In the genomic region with DNA sequence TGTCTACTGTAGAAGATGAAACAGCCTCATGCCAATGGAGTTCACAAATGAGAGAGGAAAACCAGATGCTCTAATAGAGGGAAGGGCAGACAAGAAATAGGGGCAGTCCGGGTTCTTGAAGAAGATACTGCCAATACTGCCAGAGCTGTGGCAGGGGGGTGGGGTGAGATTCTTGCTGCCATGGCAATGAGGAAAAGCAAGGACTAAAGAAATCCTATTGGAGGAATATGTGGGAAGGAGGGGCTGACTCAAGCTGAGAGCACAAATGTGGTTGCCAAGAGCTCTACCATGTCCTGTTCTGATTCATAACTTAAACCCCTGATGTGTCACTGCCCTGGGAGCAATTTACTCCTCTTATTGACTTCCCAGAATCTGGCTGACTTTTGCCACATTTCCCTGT, we compare ENCODE assay signal across 12 mouse cellular contexts.
DNase-seq lines count a peak whose midpoint lies in the region; ATAC-seq lines count a peak whose summit lies in the region.
"Had no signal": no experiment of that assay in that cellular context is flagged by ENCODE, and none has a peak within 500 bp of the region (broad histone marks: within the 10 kb centered on the region; RNA-seq: fewer than 3 reads in every experiment).

No protein-coding gene starts in this region.

- DNase-seq in frontal cortex, postnatal 14 days (ENCODE audit: low spot score in 2 of 2), result no peak
- DNase-seq in neural tube, embryonic 10.5 days (ENCODE audit: extremely low spot score, low spot score), result no peak
- DNase-seq in embryonic facial prominence, embryonic 10.5 days (ENCODE audit: low spot score), result peak; percentile 10
- DNase-seq: adrenal gland, postnatal 25 days; gastrocnemius, postnatal 25 days; lung, adult 18-20 months had no signal

- WGBS in neural tube, embryonic 14.5 days, result 20% methylated on average over 1 of the region's 1 CpGs
- WGBS in embryonic facial prominence, embryonic 10.5 days, result 60% methylated on average over 1 of the region's 1 CpGs

- no peaks in the 10 kb centered on the region for H3K9me3 ChIP-seq in neural tube, embryonic 14.5 days (ENCODE audit: control insufficient read depth, low read length)
- H3K9me3 ChIP-seq in embryonic facial prominence, embryonic 10.5 days, result no peaks in the 10 kb centered on the region
- H3K9me3 ChIP-seq: limb, embryonic 12.5 days had no signal

- peak; percentile 78 for ATAC-seq in frontal cortex, adult (ENCODE audit: low TSS enrichment)
- ATAC-seq in neural tube, embryonic 14.5 days (ENCODE audit: low read depth), result 0 out of 2 replicates have a peak, but pooled peaks have one; percentile 56
- no peak for ATAC-seq in activated CD4-positive, CD25-positive, alpha-beta regulatory T cell, adult 4 months
- no peak for ATAC-seq in inflammation-experienced regulatory T-cells, adult 6 months
- ATAC-seq: CD4-positive, CD25-positive, alpha-beta regulatory T cell, adult 4 months had no signal

- no peak overlapping the region for H3K4me3 ChIP-seq in neural tube, embryonic 14.5 days (ENCODE audit: low read depth, low read length)
- no peak overlapping the region for H3K4me3 ChIP-seq in embryonic facial prominence, embryonic 10.5 days
- H3K4me3 ChIP-seq: limb, embryonic 12.5 days had no signal

- no peak overlapping the region for H3K27ac ChIP-seq in neural tube, embryonic 14.5 days (ENCODE audit: low read depth, low read length)
- no peak overlapping the region for H3K27ac ChIP-seq in embryonic facial prominence, embryonic 10.5 days (replicated peaks)
- H3K27ac ChIP-seq: limb, embryonic 12.5 days had no signal

- no peak overlapping the region for H3K4me2 ChIP-seq in neural tube, embryonic 14.5 days (ENCODE audit: low read depth, low read length)
- H3K4me2 ChIP-seq: limb, embryonic 12.5 days had no signal

- H3K27me3 ChIP-seq in neural tube, embryonic 14.5 days (ENCODE audit: control insufficient read depth, insufficient read depth, low read length), result no peaks in the 10 kb centered on the region
- H3K27me3 ChIP-seq in embryonic facial prominence, embryonic 10.5 days (replicated peaks; ENCODE audit: low read depth, poor library complexity, severe bottlenecking), result no peaks in the 10 kb centered on the region
- H3K27me3 ChIP-seq: limb, embryonic 12.5 days had no signal

- H3K36me3 ChIP-seq in neural tube, embryonic 14.5 days (ENCODE audit: control insufficient read depth, insufficient read depth, low read length), result no peaks in the 10 kb centered on the region
- H3K36me3 ChIP-seq in embryonic facial prominence, embryonic 10.5 days (replicated peaks), result no peaks in the 10 kb centered on the region
- H3K36me3 ChIP-seq: limb, embryonic 12.5 days had no signal

- H3K9ac ChIP-seq in neural tube, embryonic 14.5 days (replicated peaks; ENCODE audit: low read depth, low read length), result no peak overlapping the region
- H3K9ac ChIP-seq: limb, embryonic 12.5 days had no signal

- no peaks in the 10 kb centered on the region for H3K4me1 ChIP-seq in neural tube, embryonic 14.5 days (ENCODE audit: control insufficient read depth, insufficient read depth, low read length)
- 0 out of 2 replicates have a peak, but pooled peaks cover 3% of the 10 kb centered on the region for H3K4me1 ChIP-seq in embryonic facial prominence, embryonic 10.5 days
- H3K4me1 ChIP-seq: limb, embryonic 12.5 days had no signal

Comparison
In these comparisons a context has a peak if more than half of its experiments do, and no peak if none do; other contexts are left out.
1. ATAC-seq: peak in frontal cortex, adult (single experiment) and neural tube, embryonic 14.5 days (single experiment); none in activated CD4-positive, CD25-positive, alpha-beta regulatory T cell, adult 4 months (single experiment) and inflammation-experienced regulatory T-cells, adult 6 months (single experiment).